Mouse (Mus musculus): ENCODE measurements around the gene Olfr1416.
A peak's percentile ranks its signal among the peaks of the same experiment; 100 is the strongest.
"Not testable (repeated sequence)": the region's sequence is repeated elsewhere in the genome, so short reads cannot be mapped to it uniquely, and the experiment has no call there.

Gene Olfr1416

GRCm38 (mm10) chr1:92485013-92485412 is at the start of gene Olfr1416:
Olfr1416 (minus strand) TSS chr1:92485113.
- DNase-seq (ENCODE audit: low read depth) = no peak

DNA sequence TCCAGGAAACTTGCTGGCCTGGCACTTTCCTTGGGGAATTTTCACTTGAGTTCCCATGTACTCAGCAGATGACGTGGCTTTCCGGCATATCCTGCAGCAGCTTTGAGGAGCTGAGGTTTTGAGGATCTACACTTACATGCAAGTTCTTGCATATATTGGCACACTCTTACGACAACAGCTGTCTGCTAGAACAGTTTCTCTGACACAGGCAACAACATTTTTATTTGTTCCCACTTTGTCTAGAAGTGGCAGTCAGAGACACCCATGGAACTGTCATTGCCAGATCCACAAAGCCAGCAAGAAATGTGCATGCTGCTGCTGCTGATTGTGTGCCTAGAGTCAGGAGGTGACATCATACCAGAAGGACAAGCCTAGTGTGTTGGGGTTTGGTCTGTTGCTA is 38.9 kb upstream of the Olfr1416 start:
- DNase-seq (ENCODE audit: low read depth) = no peak

- peak; percentile 28 for DNase-seq (ENCODE audit: low read depth)
Measured at GRCm38 (mm10) chr1:92521376-92521775, 36.5 kb upstream of the Olfr1416 start.

DNA sequence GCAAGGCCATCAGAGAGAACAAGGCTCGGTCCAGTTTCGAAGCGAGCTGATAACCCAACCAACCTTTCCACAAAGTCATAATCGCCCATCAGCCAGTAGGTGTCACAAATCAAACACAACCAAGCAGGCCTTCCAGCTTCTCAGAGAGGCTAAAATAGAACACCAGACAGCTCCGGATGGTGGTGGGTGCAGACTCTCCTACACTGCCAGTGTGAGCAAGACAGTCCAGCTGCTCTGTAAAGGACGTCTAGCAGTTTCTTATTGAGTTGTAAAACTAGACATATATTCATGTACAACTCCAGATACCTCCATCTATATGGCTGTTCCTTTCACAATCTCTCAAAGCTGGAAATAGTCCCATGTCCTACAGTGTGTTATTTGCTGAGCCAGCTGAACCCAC is 34.1 kb upstream of the Olfr1416 start:
- no peak for DNase-seq (ENCODE audit: low read depth)

DNA sequence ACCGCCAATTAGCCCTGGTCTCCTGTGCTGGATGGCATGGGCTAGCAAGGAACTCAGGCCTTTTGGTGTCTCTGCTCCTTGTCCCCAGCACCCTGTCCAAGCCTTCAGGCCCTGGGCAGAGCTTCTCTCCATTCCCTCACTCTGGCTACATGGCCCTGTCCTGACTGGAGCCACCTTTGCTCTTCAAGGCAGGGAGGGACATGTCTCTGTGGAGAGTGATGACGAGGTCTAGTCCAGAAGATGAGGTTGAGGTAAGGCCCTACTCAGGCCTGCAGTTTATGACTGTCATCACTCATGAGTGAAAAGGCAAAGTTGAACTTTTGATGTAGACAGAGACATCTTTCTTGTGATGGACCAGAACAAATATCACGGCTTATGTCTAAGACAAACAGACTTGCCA is 33.6 kb upstream of the Olfr1416 start, which contains the start of gene Olfr1414:
Gene Olfr1414, minus strand, starts transcription at position 101 of the 400 bp plus-strand sequence.
- no peak for DNase-seq (ENCODE audit: low read depth)

DNA sequence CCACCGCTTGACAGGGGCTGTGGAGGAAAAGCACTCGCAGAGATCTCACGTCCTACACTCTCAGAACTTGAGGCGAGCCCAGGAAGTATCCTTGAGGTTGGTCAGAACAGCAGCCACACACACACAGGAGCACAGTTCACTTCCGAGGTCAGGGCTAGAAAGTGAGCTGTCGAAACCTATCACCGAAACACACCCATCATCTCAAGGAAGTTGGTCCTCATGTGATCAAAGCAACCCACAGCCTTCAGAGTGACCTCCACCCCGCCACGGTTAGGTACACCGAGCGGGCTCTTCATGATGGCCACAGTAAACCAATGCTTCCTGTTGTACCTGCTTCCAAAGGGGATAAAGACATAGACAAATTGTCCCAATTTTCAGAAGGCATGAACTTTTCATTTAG is 30.5 kb upstream of the Olfr1416 start:
- DNase-seq (ENCODE audit: low read depth) = peak; percentile 24

DNA sequence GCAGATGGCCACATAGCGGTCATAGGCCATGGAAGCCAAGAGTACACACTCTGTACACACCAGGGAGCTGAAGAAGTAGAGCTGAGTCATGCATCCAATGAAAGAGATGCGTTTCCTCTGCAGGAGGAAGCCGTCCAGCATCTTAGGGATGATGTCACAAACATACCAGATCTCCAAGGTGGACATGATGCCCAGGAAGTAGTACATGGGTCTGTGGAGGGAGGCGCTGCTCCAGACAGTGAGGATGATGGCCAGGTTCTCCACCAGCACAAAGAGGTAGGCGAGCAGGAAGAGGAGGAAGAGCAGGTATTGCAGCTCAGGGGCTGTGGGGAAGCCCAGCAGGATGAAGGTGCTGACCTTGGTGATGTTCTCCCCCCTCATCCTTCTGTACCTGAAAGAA is 26.7 kb upstream of the Olfr1416 start:
- not testable (repeated sequence) for DNase-seq (ENCODE audit: low read depth)

- no peak for DNase-seq (ENCODE audit: low read depth)
Measured at GRCm38 (mm10) chr1:92496001-92496400, 11.1 kb upstream of the Olfr1416 start, which contains the start of gene Olfr1415. Olfr1415 (minus strand) TSS chr1:92496101.

GRCm38 (mm10) chr1:92474066-92474578 is 10.8 kb downstream of the Olfr1416 start:
- DNase-seq (ENCODE audit: low read depth) = no peak

DNA sequence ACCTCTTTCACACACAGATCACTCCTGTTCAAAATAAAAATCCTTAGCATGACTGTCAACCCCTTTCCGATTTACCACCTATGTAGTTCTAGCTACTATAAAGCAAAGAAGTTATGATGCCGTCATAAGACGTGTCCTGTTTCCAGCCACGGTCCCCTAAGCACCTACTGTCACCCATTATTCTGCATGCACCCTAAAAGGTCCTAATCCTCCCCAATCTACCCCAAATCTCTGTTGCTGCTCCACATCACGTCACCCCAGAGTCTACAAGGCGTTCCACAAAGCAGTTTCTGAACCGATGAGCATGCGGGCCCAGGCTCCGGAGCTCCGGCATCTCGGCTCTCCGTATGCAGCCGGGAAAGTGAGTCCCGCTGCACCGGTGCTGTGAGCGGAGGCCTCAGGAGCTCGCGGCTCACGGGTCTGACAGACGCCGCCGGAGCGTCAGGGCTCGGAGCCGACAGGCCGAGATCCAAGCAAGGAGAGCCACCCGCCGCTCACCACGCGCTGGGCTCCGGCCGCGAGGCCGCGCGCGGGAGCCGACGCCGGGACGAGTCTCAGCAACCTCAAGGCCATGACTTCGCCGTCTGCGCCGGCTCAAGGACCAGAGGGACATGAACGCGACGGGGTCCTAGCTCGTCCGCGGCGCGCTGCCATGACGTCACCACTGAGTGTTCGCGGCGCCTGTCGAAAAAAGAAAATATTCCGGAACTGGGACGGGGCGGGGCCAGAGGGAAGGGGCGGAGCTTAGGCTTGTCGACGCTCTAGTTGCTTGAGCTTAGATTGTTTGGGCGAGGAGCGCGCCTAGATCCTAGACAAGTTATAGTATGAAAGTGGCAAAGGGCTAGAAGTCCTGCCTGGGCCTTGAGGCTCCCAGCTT is 11.5 kb downstream of the Olfr1416 start, which contains the start of gene Ndufa10:
Gene Ndufa10, minus strand, starts transcription at position 696 of the 877 bp plus-strand sequence.
- DNase-seq (ENCODE audit: low read depth) = peak; percentile 95

GRCm38 (mm10) chr1:92468891-92469290 is 16.0 kb downstream of the Olfr1416 start:
- DNase-seq (ENCODE audit: low read depth) = peak; percentile 60

- DNase-seq (ENCODE audit: low read depth) = no peak
Measured at GRCm38 (mm10) chr1:92458416-92458815, 26.5 kb downstream of the Olfr1416 start.

DNA sequence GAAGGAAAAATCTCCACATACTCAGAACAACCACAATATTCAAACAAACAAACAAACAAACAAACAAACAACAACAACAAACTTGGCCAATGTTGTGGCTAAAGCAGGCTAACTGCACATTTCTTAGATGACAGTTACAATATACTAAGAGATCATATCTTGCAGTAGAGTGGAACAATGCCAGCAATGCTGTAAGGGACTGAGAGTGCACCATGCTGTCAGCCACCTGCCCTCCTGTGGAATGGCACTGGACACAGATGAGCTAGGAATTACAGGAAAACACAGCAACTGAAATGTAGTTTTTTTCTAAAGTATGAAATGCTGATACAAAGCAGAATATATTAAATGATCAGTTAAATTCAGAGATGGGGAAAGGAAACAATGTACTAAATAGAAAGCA is 27.2 kb downstream of the Olfr1416 start:
- no peak for DNase-seq (ENCODE audit: low read depth)

- DNase-seq (ENCODE audit: low read depth) = peak; percentile 72
Measured at GRCm38 (mm10) chr1:92453751-92454445, 31.0 kb downstream of the Olfr1416 start.

DNA sequence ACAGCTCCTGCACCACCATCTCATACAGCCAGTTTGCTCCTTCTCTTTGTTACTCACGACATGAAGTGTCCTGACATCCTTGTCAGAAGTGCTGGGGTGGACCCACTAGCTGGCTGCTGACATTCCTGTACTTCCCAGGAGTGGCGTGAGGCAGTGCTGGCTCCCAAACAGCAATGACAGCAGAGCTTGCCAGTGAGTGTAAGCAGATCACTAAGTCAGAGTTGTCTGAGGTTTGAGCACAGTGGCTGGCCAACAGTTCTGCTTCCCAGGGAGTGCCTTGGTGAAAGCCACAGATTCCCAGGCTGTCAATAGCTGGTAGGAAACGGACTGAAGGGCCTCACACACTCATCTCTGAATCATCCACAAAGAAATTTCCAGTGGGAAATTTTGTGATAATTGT is 36.6 kb downstream of the Olfr1416 start:
- no peak for DNase-seq (ENCODE audit: low read depth)

DNA sequence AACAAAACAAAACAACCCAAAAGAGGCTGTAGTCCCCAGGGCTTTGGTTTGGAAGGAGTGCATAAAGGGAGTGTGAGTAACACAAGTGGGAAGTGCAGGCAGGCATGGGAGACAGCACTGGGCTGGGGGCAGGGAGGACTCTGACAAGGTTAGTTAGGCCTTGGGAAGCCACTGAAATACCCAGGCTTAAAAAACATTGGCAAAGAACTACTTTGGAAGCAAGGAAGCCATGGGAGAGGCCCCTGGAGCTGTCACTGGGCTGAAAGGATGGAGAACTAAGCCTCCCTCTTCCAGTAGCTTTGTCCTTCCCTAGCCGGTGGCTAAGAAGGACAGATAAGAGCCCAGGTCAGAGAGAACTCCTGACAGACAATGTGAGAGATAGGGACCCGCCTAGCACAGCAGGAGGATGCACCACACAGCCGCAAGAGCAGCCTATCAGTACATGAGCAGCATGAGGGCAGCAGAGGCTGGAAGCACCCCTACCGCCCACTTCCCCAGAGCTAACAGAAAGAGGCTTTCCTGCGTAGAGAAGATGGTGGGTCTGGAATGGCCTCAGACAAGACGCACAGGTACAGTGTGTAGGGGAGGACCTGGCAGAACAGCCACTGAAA is 43.4 kb downstream of the Olfr1416 start:
- DNase-seq (ENCODE audit: low read depth) = no peak

DNA sequence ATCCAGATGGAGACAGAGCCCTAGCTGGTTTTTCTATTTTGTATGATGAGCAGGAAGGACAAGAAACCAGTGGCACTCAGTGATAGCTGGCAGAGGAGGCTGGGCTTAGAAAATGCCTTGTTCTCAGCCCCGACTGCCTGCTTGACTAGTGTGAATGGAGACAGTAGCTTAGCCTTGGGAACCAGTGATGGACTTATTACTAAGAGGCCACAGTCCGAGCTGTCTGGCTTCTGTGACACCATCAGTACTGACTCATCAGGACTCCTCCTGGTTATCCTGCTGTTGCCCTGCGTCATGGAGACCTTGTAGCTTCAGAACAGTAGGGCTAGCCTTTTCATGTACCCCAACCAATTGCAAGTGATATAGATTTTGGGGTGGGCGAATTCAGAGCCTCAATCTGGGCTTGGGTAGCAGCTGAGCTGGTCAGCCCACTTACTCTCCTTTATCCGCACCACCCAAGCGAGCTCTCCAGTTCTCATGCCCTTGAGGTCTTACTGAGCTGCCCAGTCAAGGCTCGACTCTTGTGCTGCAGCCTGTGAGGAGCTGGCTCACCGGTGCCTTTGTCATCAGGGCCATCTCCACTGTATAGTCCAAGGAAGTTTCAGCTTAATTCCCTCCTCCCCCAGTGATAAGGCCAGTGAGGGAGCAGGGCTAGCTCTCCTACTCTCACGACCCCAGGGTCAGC is 44.7 kb downstream of the Olfr1416 start:
- no peak for DNase-seq (ENCODE audit: low read depth)

- DNase-seq (ENCODE audit: low read depth) = peak; percentile 47
Measured at GRCm38 (mm10) chr1:92437678-92438271, 47.1 kb downstream of the Olfr1416 start.

- DNase-seq (ENCODE audit: low read depth) = no peak
Measured at GRCm38 (mm10) chr1:92436831-92437321, 48.0 kb downstream of the Olfr1416 start.

DNA sequence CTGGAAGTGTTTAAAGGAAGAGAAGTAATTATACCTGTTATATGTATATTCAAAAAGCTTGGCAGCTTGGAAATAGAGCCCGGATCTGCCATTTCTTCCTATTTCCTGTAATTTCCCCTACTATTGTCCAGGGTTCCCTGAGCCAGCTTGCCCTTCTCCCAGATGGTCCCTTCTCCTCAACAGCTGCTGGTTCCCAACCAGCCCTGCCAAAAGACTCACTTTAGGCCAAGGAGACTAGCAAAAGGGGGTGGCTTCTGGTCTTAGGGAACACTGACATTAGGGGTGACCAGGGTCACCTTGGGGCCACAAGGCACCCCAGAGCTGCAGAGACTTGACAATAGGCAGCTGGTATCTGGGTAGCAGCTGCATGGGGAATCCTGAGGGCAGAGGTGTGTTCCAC is 49.9 kb downstream of the Olfr1416 start:
- DNase-seq (ENCODE audit: low read depth) = no peak

DNA sequence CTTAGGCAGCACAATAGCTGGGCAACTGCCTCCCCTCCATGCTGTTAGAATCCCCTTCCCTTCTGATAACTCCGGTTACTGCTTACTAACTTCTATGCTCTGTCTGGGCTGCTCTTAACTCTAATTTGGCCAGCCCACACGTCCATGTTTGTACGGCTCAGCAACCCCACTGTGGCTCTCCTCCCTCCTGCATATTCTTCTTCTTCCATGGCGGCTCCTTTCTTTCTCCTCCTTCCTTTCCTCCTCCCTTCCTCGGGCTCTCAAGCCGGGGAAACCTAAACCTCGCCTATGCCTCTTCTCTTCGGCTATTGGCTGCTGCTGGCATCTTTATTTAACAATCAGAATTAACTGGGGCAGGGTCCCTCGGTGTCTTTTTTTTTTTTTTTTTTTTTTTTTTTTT is 52.1 kb downstream of the Olfr1416 start:
- no peak for DNase-seq (ENCODE audit: low read depth)
